Mouse (Mus musculus): ENCODE data around the gene Ptprm. TPM values are rescaled to one million over a fixed set of nuclear protein-coding genes. Genes with fewer than 3 reads are reported as not detected.
A peak's percentile ranks its signal among the peaks of the same experiment; 100 is the strongest.

Gene Ptprm
- polyA plus RNA-seq, 1 experiment from 2014 or later = 10.3 TPM

DNA sequence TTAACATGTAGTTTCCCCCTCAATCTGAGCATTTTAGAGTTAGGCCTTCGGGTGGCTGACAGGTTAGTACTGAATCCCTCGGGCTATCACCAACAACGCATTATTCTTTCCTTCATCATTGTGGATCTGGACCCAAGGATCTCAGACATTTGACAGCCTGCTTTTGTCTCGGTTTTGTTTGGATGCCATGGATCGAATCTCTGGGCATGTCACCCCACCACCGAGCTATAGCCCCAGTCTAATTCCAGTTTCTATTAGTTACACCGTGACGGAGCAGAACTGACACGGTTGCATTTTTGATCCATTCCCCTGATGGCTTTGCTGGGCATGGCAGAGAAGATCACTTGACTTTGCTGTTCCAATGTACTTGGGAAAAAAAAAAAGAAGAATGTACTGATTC is 346.1 kb downstream of the Ptprm start:
- Histone ChIP-seq H3K9ac (replicated peaks; ENCODE audit: low read length) (no peak overlapping the region), H3K9me3 (replicated peaks; ENCODE audit: control insufficient read depth, low read length) (no peaks in the 10 kb centered on the region), H3K4me3 (ENCODE audit: low read depth, low read length) (no peak overlapping the region), H3K27me3 (ENCODE audit: control insufficient read depth, insufficient read depth, low read length) (no peaks in the 10 kb centered on the region), H3K27ac (replicated peaks; ENCODE audit: low read depth, low read length) (no peak overlapping the region), H3K4me1 (ENCODE audit: control insufficient read depth, insufficient read depth, low read length) (no peaks in the 10 kb centered on the region), H3K4me2 (ENCODE audit: low read depth, low read length) (no peak overlapping the region), H3K36me3 (replicated peaks; ENCODE audit: control insufficient read depth, insufficient read depth, low read depth, low read length) (no peaks in the 10 kb centered on the region)
- ATAC-seq (replicated peaks; ENCODE audit: insufficient number of reproducible peaks, low FRiP score, low TSS enrichment, low read depth) (no peak), DNase-seq (ENCODE audit: low spot score) (no peak)
- WGBS = 89% methylated on average over 9 of the region's 9 CpGs

GRCm38 (mm10) chr17:67006740-67007385 is 347.4 kb downstream of the Ptprm start:
- Histone ChIP-seq H3K4me3 (ENCODE audit: low read depth, low read length) (no peak overlapping the region), H3K27me3 (ENCODE audit: control insufficient read depth, insufficient read depth, low read length) (no peaks in the 10 kb centered on the region), H3K4me1 (ENCODE audit: control insufficient read depth, insufficient read depth, low read length) (no peaks in the 10 kb centered on the region), H3K4me2 (ENCODE audit: low read depth, low read length) (no peak overlapping the region), H3K27ac (replicated peaks; ENCODE audit: low read depth, low read length) (no peak overlapping the region), H3K9me3 (replicated peaks; ENCODE audit: control insufficient read depth, low read length) (no peaks in the 10 kb centered on the region), H3K36me3 (replicated peaks; ENCODE audit: control insufficient read depth, insufficient read depth, low read depth, low read length) (no peaks in the 10 kb centered on the region), H3K9ac (replicated peaks; ENCODE audit: low read length) (no peak overlapping the region)
- ATAC-seq (replicated peaks; ENCODE audit: insufficient number of reproducible peaks, low FRiP score, low TSS enrichment, low read depth) (no peak), DNase-seq (ENCODE audit: low spot score) (peak; percentile 27)
- 75% methylated on average over 14 of the region's 14 CpGs for whole genome bisulfite sequencing

- H3K27me3 ChIP-seq (ENCODE audit: control insufficient read depth, insufficient read depth, low read length) = no peaks in the 10 kb centered on the region
- H3K27ac ChIP-seq (replicated peaks; ENCODE audit: low read depth, low read length) = no peak overlapping the region
- H3K9ac ChIP-seq (replicated peaks; ENCODE audit: low read length) = no peak overlapping the region
- no peak overlapping the region for H3K4me2 ChIP-seq (ENCODE audit: low read depth, low read length)
- no peaks in the 10 kb centered on the region for H3K9me3 ChIP-seq (replicated peaks; ENCODE audit: control insufficient read depth, low read length)
- H3K36me3 ChIP-seq (replicated peaks; ENCODE audit: control insufficient read depth, insufficient read depth, low read depth, low read length) = no peaks in the 10 kb centered on the region
- H3K4me3 ChIP-seq (ENCODE audit: low read depth, low read length) = no peak overlapping the region
- DNase-seq (ENCODE audit: low spot score) = no peak
- no peak for ATAC-seq (replicated peaks; ENCODE audit: insufficient number of reproducible peaks, low FRiP score, low TSS enrichment, low read depth)
- 73% methylated on average over 2 of the region's 2 CpGs for WGBS
- no peaks in the 10 kb centered on the region for H3K4me1 ChIP-seq (ENCODE audit: control insufficient read depth, insufficient read depth, low read length)
Measured at GRCm38 (mm10) chr17:66996882-66997281, 357.4 kb downstream of the Ptprm start.

DNA sequence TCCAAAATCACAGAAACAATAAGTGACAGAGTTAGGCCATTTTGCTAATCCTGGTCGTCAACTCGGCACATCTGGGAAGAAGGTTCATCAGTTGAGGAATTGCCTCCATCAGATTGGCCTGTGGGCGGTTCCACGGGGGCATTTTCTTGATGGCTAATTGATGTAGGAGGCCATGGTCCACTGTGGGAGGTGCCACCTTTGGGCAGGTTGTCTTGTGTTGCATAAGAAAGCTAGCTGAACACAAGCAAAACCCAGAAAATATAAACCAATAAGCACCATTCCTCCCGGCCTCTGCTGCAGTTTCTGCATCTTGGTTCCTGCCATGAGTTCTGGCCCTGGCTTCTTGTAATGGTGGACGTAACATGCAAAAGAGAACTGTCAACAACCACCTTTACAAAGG is 358.2 kb downstream of the Ptprm start:
- Histone ChIP-seq H3K27me3 (ENCODE audit: control insufficient read depth, insufficient read depth, low read length) (no peaks in the 10 kb centered on the region), H3K9ac (replicated peaks; ENCODE audit: low read length) (no peak overlapping the region), H3K27ac (replicated peaks; ENCODE audit: low read depth, low read length) (no peak overlapping the region), H3K9me3 (replicated peaks; ENCODE audit: control insufficient read depth, low read length) (no peaks in the 10 kb centered on the region), H3K4me2 (ENCODE audit: low read depth, low read length) (no peak overlapping the region), H3K4me3 (ENCODE audit: low read depth, low read length) (no peak overlapping the region), H3K4me1 (ENCODE audit: control insufficient read depth, insufficient read depth, low read length) (no peaks in the 10 kb centered on the region), H3K36me3 (replicated peaks; ENCODE audit: control insufficient read depth, insufficient read depth, low read depth, low read length) (no peaks in the 10 kb centered on the region)
- DNase-seq (ENCODE audit: low spot score) (no peak), ATAC-seq (replicated peaks; ENCODE audit: insufficient number of reproducible peaks, low FRiP score, low TSS enrichment, low read depth) (no peak)
- 87% methylated on average over 6 of the region's 6 CpGs for WGBS

GRCm38 (mm10) chr17:66991815-66992214 is 362.4 kb downstream of the Ptprm start:
- Histone ChIP-seq H3K9me3 (replicated peaks; ENCODE audit: control insufficient read depth, low read length) (no peaks in the 10 kb centered on the region), H3K36me3 (replicated peaks; ENCODE audit: control insufficient read depth, insufficient read depth, low read depth, low read length) (no peaks in the 10 kb centered on the region), H3K4me3 (ENCODE audit: low read depth, low read length) (no peak overlapping the region), H3K27ac (replicated peaks; ENCODE audit: low read depth, low read length) (no peak overlapping the region), H3K4me1 (ENCODE audit: control insufficient read depth, insufficient read depth, low read length) (no peaks in the 10 kb centered on the region), H3K27me3 (ENCODE audit: control insufficient read depth, insufficient read depth, low read length) (no peaks in the 10 kb centered on the region), H3K4me2 (ENCODE audit: low read depth, low read length) (no peak overlapping the region), H3K9ac (replicated peaks; ENCODE audit: low read length) (no peak overlapping the region)
- WGBS = 85% methylated on average over 4 of the region's 4 CpGs
- no peak for DNase-seq (ENCODE audit: low spot score)
- no peak for ATAC-seq (replicated peaks; ENCODE audit: insufficient number of reproducible peaks, low FRiP score, low TSS enrichment, low read depth)

DNA sequence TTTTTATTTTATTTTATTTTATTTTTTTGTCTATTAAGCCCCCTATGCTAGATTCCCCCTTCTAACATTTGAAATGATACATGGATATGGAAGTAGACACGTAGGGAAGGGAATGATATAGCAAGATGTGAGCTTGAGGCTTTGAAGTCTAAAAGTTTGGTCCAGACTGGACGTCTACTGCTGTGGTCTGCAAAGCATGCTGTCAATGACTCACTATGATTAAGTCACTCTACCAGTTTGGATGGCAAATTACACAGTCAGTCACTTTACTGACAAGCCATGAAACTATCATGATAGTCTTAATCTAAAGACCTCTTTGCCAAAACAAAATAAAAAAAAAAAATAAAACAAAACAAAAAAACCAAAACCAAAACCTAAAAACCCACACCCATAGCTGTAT is 363.5 kb downstream of the Ptprm start:
- no peaks in the 10 kb centered on the region for H3K36me3 ChIP-seq (replicated peaks; ENCODE audit: control insufficient read depth, insufficient read depth, low read depth, low read length)
- no peak overlapping the region for H3K9ac ChIP-seq (replicated peaks; ENCODE audit: low read length)
- H3K4me3 ChIP-seq (ENCODE audit: low read depth, low read length) = no peak overlapping the region
- H3K9me3 ChIP-seq (replicated peaks; ENCODE audit: control insufficient read depth, low read length) = no peaks in the 10 kb centered on the region
- ATAC-seq (replicated peaks; ENCODE audit: insufficient number of reproducible peaks, low FRiP score, low TSS enrichment, low read depth) (no peak), DNase-seq (ENCODE audit: low spot score) (no peak)
- no peaks in the 10 kb centered on the region for H3K27me3 ChIP-seq (ENCODE audit: control insufficient read depth, insufficient read depth, low read length)
- 49% methylated on average over 2 of the region's 2 CpGs for WGBS
- H3K27ac ChIP-seq (replicated peaks; ENCODE audit: low read depth, low read length) = no peak overlapping the region
- no peaks in the 10 kb centered on the region for H3K4me1 ChIP-seq (ENCODE audit: control insufficient read depth, insufficient read depth, low read length)
- H3K4me2 ChIP-seq (ENCODE audit: low read depth, low read length) = no peak overlapping the region

GRCm38 (mm10) chr17:66988014-66988413 is 366.2 kb downstream of the Ptprm start:
- no peak for ATAC-seq (replicated peaks; ENCODE audit: insufficient number of reproducible peaks, low FRiP score, low TSS enrichment, low read depth)
- no peak for DNase-seq (ENCODE audit: low spot score)
- no peak overlapping the region for H3K4me3 ChIP-seq (ENCODE audit: low read depth, low read length)
- H3K4me2 ChIP-seq (ENCODE audit: low read depth, low read length) = no peak overlapping the region
- no peak overlapping the region for H3K9ac ChIP-seq (replicated peaks; ENCODE audit: low read length)
- no peaks in the 10 kb centered on the region for H3K36me3 ChIP-seq (replicated peaks; ENCODE audit: control insufficient read depth, insufficient read depth, low read depth, low read length)
- no peaks in the 10 kb centered on the region for H3K9me3 ChIP-seq (replicated peaks; ENCODE audit: control insufficient read depth, low read length)
- no peaks in the 10 kb centered on the region for H3K27me3 ChIP-seq (ENCODE audit: control insufficient read depth, insufficient read depth, low read length)
- 82% methylated on average over 1 of the region's 1 CpGs for WGBS
- H3K27ac ChIP-seq (replicated peaks; ENCODE audit: low read depth, low read length) = no peak overlapping the region
- no peaks in the 10 kb centered on the region for H3K4me1 ChIP-seq (ENCODE audit: control insufficient read depth, insufficient read depth, low read length)

- H3K9me3 ChIP-seq (replicated peaks; ENCODE audit: control insufficient read depth, low read length) = no peaks in the 10 kb centered on the region
- WGBS = 88% methylated on average over 2 of the region's 2 CpGs
- H3K36me3 ChIP-seq (replicated peaks; ENCODE audit: control insufficient read depth, insufficient read depth, low read depth, low read length) = no peaks in the 10 kb centered on the region
- no peak overlapping the region for H3K27ac ChIP-seq (replicated peaks; ENCODE audit: low read depth, low read length)
- ATAC-seq (replicated peaks; ENCODE audit: insufficient number of reproducible peaks, low FRiP score, low TSS enrichment, low read depth) (no peak), DNase-seq (ENCODE audit: low spot score) (no peak)
- H3K4me2 ChIP-seq (ENCODE audit: low read depth, low read length) = no peak overlapping the region
- H3K27me3 ChIP-seq (ENCODE audit: control insufficient read depth, insufficient read depth, low read length) = no peaks in the 10 kb centered on the region
- no peak overlapping the region for H3K9ac ChIP-seq (replicated peaks; ENCODE audit: low read length)
- no peaks in the 10 kb centered on the region for H3K4me1 ChIP-seq (ENCODE audit: control insufficient read depth, insufficient read depth, low read length)
- no peak overlapping the region for H3K4me3 ChIP-seq (ENCODE audit: low read depth, low read length)
Measured at GRCm38 (mm10) chr17:66981649-66982048, 372.6 kb downstream of the Ptprm start.
